Mouse (Mus musculus): Measurements from ENCODE around the gene Pak7.

DNA sequence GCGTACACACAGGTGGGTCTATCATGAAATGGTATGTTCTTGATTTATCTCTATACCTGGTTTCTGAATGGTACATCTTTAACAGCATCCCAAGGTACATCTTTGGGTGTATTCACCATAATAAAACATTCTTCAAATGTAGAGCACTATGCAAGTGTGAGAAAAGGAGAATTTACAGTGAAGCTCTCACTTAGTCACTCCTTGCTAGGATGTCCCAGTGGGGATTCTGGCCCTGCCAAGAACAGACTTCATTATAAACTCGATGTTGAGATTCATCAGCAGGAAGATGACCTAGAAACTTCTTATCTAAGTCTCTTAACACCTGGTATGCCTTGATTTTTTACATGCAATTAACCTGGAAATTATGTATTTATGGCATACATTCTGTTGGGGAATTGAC lies 85.6 kb downstream of the Pak7 start:
- TF ChIP-seq POLR2A (IDR thresholded peaks at IDR 0.05; ENCODE audit: low read depth, low read length) (no peak), CTCF (IDR thresholded peaks at IDR 0.05; ENCODE audit: borderline replicate concordance, insufficient read depth, low read length) (no peak)
